Mouse (Mus musculus): ENCODE measurements at regions not wholly inside any gene's neighbourhood (a gene's known extent, or its start where the extent isn't known, plus 50 kb on each side); places are given as distances from the start of the nearest gene placed in this dataset.

DNA sequence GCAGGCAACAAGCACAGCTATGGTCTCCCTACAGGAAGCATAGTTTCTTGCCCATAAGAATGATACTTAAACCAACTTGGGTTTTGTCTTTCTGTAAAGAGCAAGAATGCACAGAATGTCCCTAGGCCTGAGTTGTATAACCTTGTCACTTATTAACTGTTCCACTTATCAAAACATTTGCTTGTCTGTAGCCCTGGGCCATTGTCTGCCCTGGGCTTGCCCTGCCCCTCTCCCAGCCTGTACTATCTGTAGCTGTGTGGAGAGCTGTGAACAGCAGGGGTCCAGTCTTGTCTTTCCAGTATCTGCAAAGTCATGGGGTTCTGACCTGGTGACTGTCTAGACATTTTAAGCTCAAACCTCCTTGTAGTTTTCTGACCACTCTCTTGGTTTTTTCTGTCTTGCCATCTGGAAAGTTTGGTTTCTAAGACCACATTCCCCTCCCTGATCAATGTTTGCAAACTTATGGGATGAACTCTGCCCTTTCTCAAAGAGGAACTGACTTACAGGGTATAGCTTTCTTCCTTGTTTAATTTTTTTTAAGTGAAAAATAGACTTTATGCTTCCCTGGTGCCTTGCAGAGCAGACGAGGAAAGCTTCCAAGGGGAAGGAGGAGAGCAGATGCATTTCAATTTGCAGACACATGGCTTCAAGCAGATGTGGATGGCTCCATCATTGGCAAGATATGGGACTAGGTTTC lies 78.6 kb upstream of the Foxq1 start:
- no peak for DNase-seq (ENCODE audit: inconsistent age in 2 of 2, low spot score in 1 of 2)

DNA sequence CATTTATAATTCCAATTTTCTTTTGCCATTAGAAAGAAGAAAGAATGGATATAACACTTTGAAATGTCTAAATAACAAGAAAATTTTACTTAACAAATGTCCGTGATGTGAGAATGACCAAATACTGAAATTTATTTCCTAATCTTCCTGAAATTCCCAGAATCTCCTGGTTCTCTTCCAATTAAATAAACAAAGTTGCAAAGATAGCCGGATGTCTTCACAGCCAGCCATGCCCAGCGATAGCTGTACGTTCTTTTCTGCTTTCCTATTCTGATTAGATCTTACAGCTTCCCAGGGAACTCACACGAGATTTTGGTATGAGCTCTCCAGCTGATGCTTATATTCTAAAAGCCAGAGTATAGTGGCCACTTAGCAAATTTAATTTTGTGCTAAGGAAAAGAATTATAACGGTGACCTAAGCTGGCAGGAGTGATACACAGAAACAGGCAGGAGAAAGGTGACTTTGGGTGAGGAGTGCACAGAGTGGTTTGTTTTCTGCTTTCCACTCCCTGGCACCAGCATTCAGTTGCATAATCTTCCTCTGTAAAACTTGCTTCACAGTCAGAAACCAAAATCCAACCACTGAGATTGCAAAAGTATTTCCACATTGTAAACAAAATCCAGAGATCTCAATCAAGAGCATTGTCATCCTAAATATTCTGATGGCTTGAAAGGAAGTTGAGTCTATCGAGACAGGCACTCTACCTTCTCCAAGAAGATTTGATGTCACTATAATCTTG lies 74.7 kb upstream of the Foxq1 start:
- peak in 1 of 2 experiments; percentile 49 for DNase-seq (ENCODE audit: inconsistent age in 2 of 2, low spot score in 1 of 2)

DNA sequence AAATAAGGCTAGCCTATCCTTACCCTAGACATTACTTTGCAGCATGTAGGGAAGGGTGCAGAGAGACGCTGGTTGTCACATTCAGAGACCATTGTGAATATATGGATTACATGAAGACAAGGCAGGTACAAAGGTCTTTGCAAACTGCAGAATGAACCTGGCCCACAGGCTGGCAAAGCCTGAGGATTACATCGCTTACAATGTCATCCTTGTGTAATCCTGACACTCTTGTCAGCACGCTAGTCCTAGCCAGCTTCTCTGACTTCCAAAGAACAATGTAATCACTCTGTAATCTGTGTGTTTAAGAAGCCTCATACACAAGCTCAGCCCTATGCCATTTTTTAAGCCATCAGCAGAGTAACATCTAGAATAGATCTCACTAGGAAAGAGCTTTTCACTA lies 69.6 kb upstream of the Foxq1 start:
- DNase-seq (ENCODE audit: inconsistent age in 2 of 2, low spot score in 1 of 2), result no peak

DNA sequence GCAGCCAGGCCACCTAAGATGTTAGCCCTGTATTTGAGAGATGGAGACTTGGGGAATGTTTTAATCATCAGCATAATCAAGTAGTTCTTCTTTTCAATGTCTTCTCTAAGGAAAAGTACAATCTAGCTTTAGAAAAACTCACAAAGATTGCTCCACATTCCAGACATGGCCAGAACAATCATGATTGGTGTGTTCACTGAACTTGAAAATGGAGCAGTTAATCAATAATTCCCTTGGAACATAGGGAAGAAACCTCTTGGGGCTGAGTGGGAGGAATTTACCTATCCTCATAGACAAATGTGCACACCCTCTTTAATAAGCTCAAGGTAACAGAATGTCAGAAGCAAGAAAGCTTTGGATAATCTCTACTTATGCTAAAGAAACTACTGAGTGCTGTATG lies 67.7 kb upstream of the Foxq1 start:
- DNase-seq (ENCODE audit: inconsistent age in 2 of 2, low spot score in 1 of 2), result no peak

DNA sequence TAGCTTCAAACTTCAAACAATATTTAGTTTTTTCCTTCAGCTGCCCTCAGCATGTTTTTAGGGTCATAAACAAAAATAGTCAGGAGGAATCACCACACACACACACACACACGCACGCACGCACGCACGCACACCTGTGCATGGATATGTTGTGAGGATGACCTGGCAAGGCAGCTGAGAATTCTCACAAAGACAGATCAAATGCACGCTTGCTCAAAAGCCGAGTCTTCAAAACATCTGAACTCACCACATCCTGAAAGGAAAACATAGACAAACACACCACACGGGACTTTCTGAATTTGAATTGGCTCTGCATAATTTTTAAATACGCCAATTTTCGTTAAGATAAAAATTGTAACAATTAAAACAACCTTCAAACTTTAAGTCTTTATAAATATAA lies 52.7 kb upstream of the Foxq1 start:
- no peak for DNase-seq (ENCODE audit: inconsistent age in 2 of 2, low spot score in 1 of 2)

DNA sequence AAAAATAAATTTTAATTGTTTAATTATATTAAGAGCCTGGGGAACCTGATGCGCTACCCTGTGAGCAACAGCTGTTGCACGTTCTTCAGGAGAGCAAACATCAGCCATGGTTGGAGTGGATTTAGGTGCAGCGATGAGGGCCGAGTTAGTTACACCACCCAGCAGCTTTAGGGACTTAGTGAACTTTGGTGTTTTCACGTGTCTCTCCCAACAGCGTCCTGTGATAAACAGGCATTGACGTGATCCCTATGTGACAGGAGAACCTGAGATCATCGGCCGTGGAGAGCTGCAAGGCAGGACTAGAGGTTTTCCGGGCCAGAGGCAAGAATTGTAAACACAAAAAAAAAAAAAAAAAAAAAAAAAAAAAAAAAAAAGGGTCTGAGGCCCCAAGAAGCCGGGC lies 52.1 kb upstream of the Foxq1 start:
- DNase-seq (ENCODE audit: inconsistent age in 2 of 2, low spot score in 1 of 2), result no peak

DNA sequence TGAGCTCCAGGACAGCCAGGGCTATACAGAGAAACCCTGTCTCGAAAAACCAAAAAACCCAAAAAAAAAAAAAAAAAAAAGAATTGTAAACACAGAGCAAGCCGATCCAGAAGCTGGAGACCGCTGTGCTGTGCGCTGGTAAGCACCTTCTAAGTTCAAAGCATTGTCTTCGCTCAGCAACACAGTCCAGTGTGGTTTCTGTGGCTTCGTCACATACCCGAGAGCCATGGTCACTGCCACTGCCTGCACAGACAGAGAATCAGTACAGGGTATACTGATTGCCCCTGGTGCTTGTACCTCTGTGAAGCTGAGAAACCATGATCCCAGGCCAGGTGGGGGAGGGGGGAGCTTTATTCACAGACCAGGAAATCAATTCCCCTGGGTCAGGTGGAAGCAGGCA lies 51.6 kb upstream of the Foxq1 start:
- DNase-seq (ENCODE audit: inconsistent age in 2 of 2, low spot score in 1 of 2), result no peak

DNA sequence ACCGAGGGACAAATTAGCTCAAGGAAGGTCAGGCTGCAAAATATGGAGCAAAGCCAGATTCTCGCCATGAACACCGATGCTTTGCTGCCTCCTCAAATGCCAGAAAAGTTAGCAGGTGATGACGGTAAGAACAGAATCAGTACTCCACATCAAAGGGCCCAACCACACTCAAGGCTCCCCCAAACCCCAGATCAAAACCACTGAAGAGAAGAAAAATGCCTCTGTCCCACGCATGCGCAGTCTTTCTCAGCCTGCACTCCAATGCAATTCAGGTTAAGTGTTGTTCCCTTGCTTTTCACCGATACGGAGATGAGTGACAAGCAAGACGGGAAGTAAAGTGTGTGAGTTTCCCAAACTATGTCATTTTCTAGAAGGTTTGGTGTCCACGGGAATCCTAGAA lies 50.5 kb upstream of the Foxq1 start:
- DNase-seq (ENCODE audit: inconsistent age in 2 of 2, low spot score in 1 of 2), result no peak

All from adrenal gland, adult (tissue).